Mouse (Mus musculus) T-helper 2 cell (primary cell): Measurements from ENCODE around the gene Hoxc9.

Experiments used
- in situ Hi-C: fragments of 300-600 bp; cut with MboI, MseI; formaldehyde crosslinking; loops from one replicate; pipeline ENCODE4 v1.15.1; 2025; ENCODE audit warnings: high pct_unique_total_duplicates

Hoxc9 gene

GRCm38 (mm10) chr15:102976631-102977422, 588 bp downstream of the Hoxc9 start:
- in situ Hi-C loops, result loop anchor here (25.0 kb wide), 1 partner anchor 335 kb away; the partner anchor contains the start of gene Gpr84

- in situ Hi-C loops, result loop anchor here (25.0 kb wide), 1 partner anchor 335 kb away; the partner anchor contains the start of gene Gpr84
Observed at GRCm38 (mm10) chr15:102977423-102977974, 1.3 kb downstream of the Hoxc9 start.

GRCm38 (mm10) chr15:102978615-102979515, 2.6 kb downstream of the Hoxc9 start:
- in situ Hi-C loops, result loop anchor here (25.0 kb wide), 1 partner anchor 333 kb away; the partner anchor contains the start of gene Gpr84

GRCm38 (mm10) chr15:102979936-102980335, 3.7 kb downstream of the Hoxc9 start:
- in situ Hi-C loops, result loop anchor here (25.0 kb wide), 1 partner anchor 332 kb away; the partner anchor contains the start of gene Gpr84

- in situ Hi-C loops, result loop anchor here (25.0 kb wide), 1 partner anchor 332 kb away; the partner anchor contains the start of gene Gpr84
Observed at GRCm38 (mm10) chr15:102980352-102980751, 4.1 kb downstream of the Hoxc9 start.

- in situ Hi-C loops, result loop anchor here (25.0 kb wide), 1 partner anchor 331 kb away; the partner anchor contains the start of gene Gpr84
Observed at GRCm38 (mm10) chr15:102980912-102981311, 4.7 kb downstream of the Hoxc9 start.

GRCm38 (mm10) chr15:102981379-102982288, 5.4 kb downstream of the Hoxc9 start:
- in situ Hi-C loops, result loop anchor here (25.0 kb wide), 1 partner anchor 331 kb away; the partner anchor contains the start of gene Gpr84

GRCm38 (mm10) chr15:102983716-102984115, 7.5 kb downstream of the Hoxc9 start:
- in situ Hi-C loops, result loop anchor here (25.0 kb wide), 1 partner anchor 329 kb away; the partner anchor contains the start of gene Gpr84

- in situ Hi-C loops, result loop anchor here (25.0 kb wide), 1 partner anchor 328 kb away; the partner anchor contains the start of gene Gpr84
Observed at GRCm38 (mm10) chr15:102984521-102984920, 8.3 kb downstream of the Hoxc9 start.

- in situ Hi-C loops, result loop anchor here (5.0 to 25.0 kb wide), 2 partner anchors 187 to 327 kb away; partner anchors contain the start of gene Gpr84
Observed at GRCm38 (mm10) chr15:102984925-102985324, 8.7 kb downstream of the Hoxc9 start.

- in situ Hi-C loops, result loop anchor here (5.0 to 25.0 kb wide), 2 partner anchors 185 to 325 kb away; partner anchors contain the start of gene Gpr84
Observed at GRCm38 (mm10) chr15:102987124-102987833, 11.0 kb downstream of the Hoxc9 start.

GRCm38 (mm10) chr15:102988078-102988477, 11.8 kb downstream of the Hoxc9 start:
- in situ Hi-C loops, result loop anchor here (5.0 to 25.0 kb wide), 2 partner anchors 184 to 324 kb away; partner anchors contain the start of gene Gpr84

- in situ Hi-C loops, result loop anchor here (25.0 kb wide), 1 partner anchor 322 kb away; the partner anchor contains the start of gene Gpr84
Observed at GRCm38 (mm10) chr15:102990461-102991397, 14.5 kb downstream of the Hoxc9 start, which contains the start of gene Hoxc8. Hoxc8 (plus strand) TSS chr15:102990607.

- in situ Hi-C loops, result loop anchor here (25.0 kb wide), 1 partner anchor 321 kb away; the partner anchor contains the start of gene Gpr84
Observed at GRCm38 (mm10) chr15:102991782-102992181, 15.5 kb downstream of the Hoxc9 start.

- in situ Hi-C loops, result loop anchor here (25.0 kb wide), 1 partner anchor 320 kb away; the partner anchor contains the start of gene Gpr84
Observed at GRCm38 (mm10) chr15:102992206-102992605, 16.0 kb downstream of the Hoxc9 start.

GRCm38 (mm10) chr15:102992863-102993262, 16.6 kb downstream of the Hoxc9 start:
- in situ Hi-C loops, result loop anchor here (25.0 kb wide), 1 partner anchor 319 kb away; the partner anchor contains the start of gene Gpr84

- in situ Hi-C loops, result loop anchor here (25.0 kb wide), 1 partner anchor 316 kb away; the partner anchor contains the start of gene Gpr84
Observed at GRCm38 (mm10) chr15:102996548-102996947, 20.3 kb downstream of the Hoxc9 start.
